Mouse (Mus musculus) embryo, embryonic 10 days (tissue): Measurements from ENCODE around the gene Prkn.

ENCODE experiments used
- DNase-seq: peaks from one replicate; pipeline ENCODE4 v3.0.0-alpha.2; 2015; ENCODE audit warnings: low spot score

Prkn gene

GRCm38 (mm10) chr17:11644873-11645464 is 804.8 kb downstream of the Prkn start:
- no peak for DNase-seq

- DNase-seq, result no peak
Observed at GRCm38 (mm10) chr17:11656397-11656796, 816.2 kb downstream of the Prkn start.

DNA sequence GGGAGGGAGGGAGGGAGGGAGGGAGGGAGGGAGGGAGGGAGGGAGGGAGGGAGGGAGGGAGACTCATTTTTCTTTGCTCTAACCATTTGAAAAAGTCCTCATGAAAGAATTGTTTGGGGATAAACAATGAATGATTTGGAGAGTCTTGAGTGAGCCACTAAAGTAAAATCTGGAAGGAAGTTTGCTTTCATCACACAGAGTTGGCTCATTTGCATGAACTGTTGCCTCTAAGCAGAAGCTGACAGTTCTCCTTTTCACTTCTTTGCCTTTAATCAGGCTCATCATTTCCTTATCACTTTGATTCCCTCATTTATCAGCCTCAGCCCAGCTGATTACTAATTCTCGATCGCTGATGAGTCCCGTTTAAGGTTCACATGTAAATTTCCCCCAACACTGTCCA is 816.7 kb downstream of the Prkn start:
- no peak for DNase-seq

GRCm38 (mm10) chr17:11661898-11662297 is 821.7 kb downstream of the Prkn start:
- DNase-seq, result no peak

DNA sequence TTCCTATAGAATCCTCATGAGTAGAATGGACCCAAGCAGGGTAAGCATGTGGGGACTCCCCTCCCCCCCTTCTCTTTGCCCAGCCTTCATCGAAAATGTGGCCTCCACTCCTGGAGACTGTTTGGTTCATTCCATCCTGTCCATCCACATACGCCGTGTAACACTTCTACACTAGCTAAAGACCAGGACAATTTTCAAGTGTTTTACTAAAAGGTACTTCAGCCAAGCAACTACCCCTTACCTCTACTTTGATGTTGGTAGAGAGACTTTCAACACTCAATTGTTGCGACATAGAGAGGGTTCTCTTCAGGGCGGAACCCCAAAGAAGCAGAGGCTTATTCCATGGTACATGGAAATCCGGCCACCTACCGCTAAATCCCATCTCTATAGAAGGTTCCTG is 823.3 kb downstream of the Prkn start:
- DNase-seq, result no peak

GRCm38 (mm10) chr17:11664610-11665345 is 824.6 kb downstream of the Prkn start:
- no peak for DNase-seq

- no peak for DNase-seq
Observed at GRCm38 (mm10) chr17:11679716-11680115, 839.5 kb downstream of the Prkn start.

DNA sequence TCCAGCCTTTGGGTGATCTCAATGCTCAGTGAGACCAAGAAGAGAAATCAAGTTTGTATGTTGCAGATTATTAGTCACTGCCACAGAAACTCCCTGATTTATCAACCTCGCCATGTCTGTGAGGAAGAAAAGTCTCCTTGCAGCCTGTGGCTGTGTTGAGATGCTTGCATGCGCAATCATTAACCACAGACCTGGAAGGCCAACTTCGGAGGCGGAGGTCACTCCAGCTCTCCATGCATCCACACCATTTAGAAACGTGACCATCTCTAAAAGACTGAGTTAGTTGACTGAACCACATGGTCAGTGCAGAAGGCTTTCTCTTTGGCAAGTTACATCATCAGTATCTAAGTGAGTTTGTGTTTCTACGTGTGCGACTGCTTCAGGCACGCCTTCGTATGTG is 840.3 kb downstream of the Prkn start:
- no peak for DNase-seq

DNA sequence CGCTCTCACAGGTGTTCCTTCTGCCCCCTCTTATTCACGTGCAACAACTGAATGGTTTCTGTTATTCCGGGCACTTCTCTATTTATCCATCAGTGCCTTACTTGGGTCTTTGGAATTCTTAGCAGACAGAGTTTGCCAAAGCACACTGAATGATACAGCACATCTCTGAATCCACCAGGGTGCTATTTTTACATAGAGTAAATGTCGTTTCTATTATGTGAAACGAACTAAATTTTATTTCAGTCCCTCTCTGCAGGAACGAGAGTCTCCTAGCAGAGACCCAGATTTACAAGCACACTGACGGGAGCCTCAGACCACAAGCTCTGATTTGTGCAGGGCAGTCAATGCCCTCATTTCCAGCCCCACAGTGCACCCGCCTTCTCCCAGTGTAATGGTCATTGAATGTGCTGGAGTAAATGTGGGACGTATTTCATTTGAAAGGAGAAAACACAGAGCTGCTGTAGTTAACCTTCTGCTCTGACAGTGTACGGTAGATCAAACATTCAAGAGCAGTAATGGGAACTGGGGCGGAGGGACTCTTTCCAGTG is 841.7 kb downstream of the Prkn start:
- DNase-seq, result no peak

- DNase-seq, result no peak
Observed at GRCm38 (mm10) chr17:11705005-11705404, 864.8 kb downstream of the Prkn start.

GRCm38 (mm10) chr17:11705761-11706160 is 865.6 kb downstream of the Prkn start:
- DNase-seq, result no peak

DNA sequence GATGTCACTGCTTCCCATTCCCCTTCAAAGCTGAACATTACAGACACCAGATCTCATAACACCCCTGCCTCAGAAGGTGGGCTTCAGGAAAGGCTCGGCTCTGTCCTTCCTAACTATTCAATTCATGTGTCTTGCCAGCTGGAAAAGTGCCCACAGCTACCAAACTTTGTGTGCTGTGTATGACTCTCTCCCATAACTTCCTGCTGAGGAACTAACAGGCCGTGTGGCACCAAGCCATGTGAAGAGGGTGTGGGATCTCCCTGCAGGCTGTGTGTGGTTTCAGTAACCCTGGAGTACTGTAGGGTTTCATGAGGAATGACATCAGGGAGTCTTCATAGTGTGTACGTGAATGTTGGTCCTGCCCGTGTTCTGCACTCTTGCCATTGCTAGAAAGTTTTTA is 871.9 kb downstream of the Prkn start:
- no peak for DNase-seq

GRCm38 (mm10) chr17:11719801-11720200 is 879.6 kb downstream of the Prkn start:
- DNase-seq, result no peak

- peak; percentile 27 for DNase-seq
Observed at GRCm38 (mm10) chr17:11721906-11722305, 881.7 kb downstream of the Prkn start.

DNA sequence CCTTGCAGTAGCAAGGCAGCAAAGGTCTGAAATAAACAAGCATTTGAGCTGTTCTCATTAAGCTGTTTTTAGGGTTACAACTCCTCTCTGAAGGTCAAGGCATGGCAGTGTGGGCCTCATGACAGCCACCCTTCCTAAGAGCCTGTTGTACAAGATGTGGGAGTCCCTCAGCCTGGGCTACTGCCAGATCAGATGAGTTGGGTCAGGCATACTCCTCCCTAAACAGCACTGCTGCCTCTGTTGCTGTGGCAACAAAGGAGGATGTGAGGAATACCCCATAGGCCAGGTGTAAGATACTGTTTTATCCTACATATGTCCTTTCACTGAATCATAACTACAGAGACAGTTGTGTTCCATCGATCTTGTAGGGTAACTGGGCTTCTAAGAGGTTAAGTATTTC is 882.3 kb downstream of the Prkn start:
- no peak for DNase-seq

DNA sequence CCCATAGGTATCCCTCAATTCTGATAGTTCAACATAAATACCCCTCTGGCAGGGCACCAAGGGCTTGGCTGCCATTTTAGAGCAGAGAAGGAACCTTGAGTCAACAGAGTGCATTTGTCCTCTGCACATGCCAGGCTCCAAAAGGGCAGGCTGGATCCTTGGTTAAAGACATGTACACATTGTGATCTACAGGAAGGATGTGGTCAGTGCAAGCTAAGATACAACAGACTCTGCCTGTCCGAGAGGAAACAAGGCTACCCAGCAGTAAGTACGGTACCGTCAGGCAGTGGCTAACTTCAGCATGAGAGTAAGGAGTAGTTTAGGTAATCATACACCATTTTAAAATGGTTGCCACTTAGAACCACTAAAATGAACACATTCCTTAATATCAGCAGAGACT is 884.0 kb downstream of the Prkn start:
- no peak for DNase-seq

GRCm38 (mm10) chr17:11727101-11727500 is 886.9 kb downstream of the Prkn start:
- no peak for DNase-seq

DNA sequence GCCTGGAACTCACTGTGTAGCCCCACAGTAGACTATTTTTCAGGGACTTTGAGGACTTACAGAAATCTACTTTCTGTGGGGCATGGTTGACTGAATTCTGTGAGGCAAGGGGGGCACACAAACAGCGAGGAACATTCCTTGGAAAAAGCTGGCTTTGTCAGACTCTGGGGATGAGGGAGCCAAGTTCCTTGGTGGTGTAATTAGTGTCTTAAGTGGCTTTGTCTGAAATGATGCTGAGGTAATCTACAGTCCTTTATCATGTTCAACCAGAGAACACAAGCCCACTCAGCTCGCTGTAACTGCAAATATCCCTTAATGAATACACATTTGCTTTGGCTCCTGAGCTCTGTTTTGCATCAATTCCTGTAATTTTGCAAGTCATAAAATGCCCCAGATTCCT is 888.1 kb downstream of the Prkn start:
- no peak for DNase-seq

GRCm38 (mm10) chr17:11730656-11731594 is 890.7 kb downstream of the Prkn start:
- no peak for DNase-seq

DNA sequence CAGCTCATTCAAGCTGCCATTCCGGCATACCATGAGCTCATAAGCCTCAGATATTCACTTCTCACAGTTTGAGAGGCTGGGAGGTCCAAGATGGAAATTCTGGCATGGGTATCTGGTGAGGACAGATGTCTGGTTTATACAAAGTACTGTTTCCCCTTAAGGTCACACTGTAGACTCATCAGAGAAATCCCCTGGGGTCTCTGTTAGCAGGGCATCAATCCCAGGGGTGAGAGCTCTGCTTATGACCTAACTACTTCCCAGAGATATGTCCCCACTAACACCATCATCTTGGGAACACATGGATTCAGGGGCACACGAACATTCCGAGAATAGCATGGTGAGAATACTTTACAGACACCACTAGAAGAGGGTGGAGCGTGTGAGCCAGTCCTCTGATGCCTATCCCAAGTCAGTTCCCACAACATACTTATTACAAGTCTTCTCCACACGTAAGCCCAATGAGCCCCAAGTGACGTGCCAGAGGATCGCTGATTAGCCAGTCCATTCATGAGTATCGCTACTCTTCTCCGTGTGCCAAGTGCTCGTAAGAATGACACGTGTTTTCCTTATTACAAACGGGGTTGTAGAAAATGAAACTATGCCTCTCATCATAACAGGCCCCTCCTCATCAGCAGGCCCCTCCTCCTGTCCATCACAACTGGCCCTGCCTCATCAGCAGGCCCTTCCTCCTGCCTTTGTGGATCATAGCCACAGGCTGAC is 895.1 kb downstream of the Prkn start:
- no peak for DNase-seq

DNA sequence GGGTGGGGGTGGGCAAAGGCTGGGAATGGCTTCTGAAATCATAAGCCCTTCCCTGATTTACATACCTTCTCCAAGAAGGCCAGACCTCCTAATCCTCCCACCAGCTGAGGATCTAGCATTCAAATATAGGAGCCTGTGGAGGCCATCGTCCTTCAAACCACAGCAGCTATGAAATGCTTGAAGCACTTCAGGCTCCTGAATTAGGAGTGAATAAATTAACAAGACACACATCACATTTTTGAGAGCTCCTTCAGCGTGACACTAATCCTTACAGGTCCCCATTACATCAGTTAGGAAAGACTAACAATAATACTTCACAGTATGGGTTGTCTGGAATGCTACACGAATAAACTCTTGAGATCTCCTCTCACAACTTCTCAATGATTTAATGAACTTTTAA is 896.3 kb downstream of the Prkn start:
- no peak for DNase-seq

GRCm38 (mm10) chr17:11737905-11738304 is 897.7 kb downstream of the Prkn start:
- no peak for DNase-seq
